Mouse (Mus musculus) heart, embryonic 10.5 days (tissue): ENCODE results near the gene Lrp2. TPM values are rescaled to one million over a fixed set of nuclear protein-coding genes. Genes with fewer than 3 reads are reported as not detected.
"Not testable (repeated sequence)": the region's sequence is repeated elsewhere in the genome, so short reads cannot be mapped to it uniquely, and the experiment has no call there.

Experiments used
- DNase-seq: peaks from one replicate; pipeline ENCODE4 v3.0.0-alpha.2; 2017; ENCODE audit warnings: low spot score
- H3K27ac ChIP-seq: fragments of 300-500 bp; sonication (generic); 2 replicates; pipeline ENCODE4 v1.5.1; 2016; ENCODE audit warnings: mild to moderate bottlenecking
- H3K27me3 ChIP-seq: fragments of 300-500 bp; sonication (generic); 2 replicates; pipeline ENCODE4 v1.6.1; 2016; ENCODE audit warnings: mild to moderate bottlenecking; ENCODE audit not compliant: poor library complexity, insufficient read depth, severe bottlenecking
- H3K36me3 ChIP-seq: fragments of 300-500 bp; sonication (generic); 2 replicates; pipeline ENCODE4 v1.6.1; 2016; ENCODE audit warnings: mild to moderate bottlenecking, moderate library complexity
- H3K4me1 ChIP-seq: fragments of 300-500 bp; sonication (generic); 2 replicates; pipeline ENCODE4 v1.6.1; 2016; ENCODE audit warnings: mild to moderate bottlenecking
- H3K4me3 ChIP-seq: fragments of 300-500 bp; sonication (generic); 2 replicates; pipeline ENCODE4 v1.5.1; 2016; ENCODE audit warnings: mild to moderate bottlenecking, moderate library complexity
- H3K9me3 ChIP-seq: fragments of 300-500 bp; sonication (generic); 2 replicates; pipeline ENCODE4 v1.6.1; 2016; ENCODE audit warnings: mild to moderate bottlenecking, moderate library complexity
- WGBS: fragments of 180-500 bp; shearing (Covaris S2); methylation state at CpG from one replicate; pipeline ENCODE4 v1.1.7; 2016; 5-methylcytosine and 5-hydroxymethylcytosine counted together
- polyA plus RNA-seq: library from polyadenylated mRNA; unstranded; fragments of >200 nt; fragmentation: Nextera tagmentation; extraction: Ambion mirVana; gene quantifications from 2 replicates; pipeline ENCODE4 v1.2.1, GENCODE M21; 2016

The Lrp2 gene
- polyA plus RNA-seq, 1 experiment from 2014 or later: 1.3 TPM

DNA sequence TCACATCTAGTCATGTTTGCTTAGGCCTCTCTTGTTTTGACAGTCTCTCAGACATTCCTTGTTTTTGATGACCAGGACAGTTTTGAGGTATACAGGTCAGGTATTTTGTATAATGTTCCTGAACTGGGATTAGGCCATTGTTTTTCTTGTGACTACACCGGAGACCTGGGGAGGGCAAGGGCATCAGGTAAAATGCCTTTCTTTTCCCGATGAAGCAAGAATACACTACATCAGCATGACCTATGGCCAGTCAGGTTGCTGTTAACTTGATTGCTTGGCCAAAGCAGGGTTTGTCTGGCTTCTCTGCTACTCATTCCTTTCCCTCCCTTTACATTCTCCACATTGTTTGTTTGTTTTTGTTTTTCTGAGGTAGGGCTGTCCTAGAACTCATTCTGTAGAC is 7.3 kb upstream of the Lrp2 start:
- no peaks in the 10 kb centered on the region for H3K9me3 ChIP-seq
- no peaks in the 10 kb centered on the region for H3K36me3 ChIP-seq
- DNase-seq: no peak
- H3K4me3 ChIP-seq: no peak overlapping the region
- peaks cover 8% of the 10 kb centered on the region for H3K27me3 ChIP-seq
- H3K4me1 ChIP-seq: no peaks in the 10 kb centered on the region
- WGBS: 85% methylated on average over 2 of the region's 2 CpGs
- H3K27ac ChIP-seq: no peak overlapping the region

DNA sequence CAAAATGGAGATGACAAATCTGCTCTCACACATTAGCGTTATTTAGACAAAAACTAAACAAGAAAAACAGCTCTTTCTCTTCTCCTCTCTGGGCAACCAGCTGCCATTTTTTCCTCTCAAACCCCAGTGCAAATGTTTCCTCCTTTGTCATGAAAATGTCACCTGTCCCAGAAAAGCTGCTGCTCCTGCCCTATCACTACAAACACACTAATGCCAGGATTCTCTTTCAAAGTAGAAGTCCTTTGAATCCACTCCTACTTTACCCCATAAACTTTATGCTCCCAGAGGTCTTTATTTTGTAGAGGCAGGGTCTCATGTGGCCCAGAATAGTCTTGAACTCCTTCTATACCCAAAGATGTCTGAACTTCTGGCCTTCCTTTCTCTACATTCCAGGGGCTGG is 6.7 kb upstream of the Lrp2 start:
- H3K36me3 ChIP-seq: no peaks in the 10 kb centered on the region
- WGBS: 40% methylated on average over 1 of the region's 1 CpGs
- H3K4me3 ChIP-seq: no peak overlapping the region
- peaks cover 6% of the 10 kb centered on the region for H3K4me1 ChIP-seq
- H3K9me3 ChIP-seq: no peaks in the 10 kb centered on the region
- H3K27me3 ChIP-seq: peaks cover 14% of the 10 kb centered on the region
- no peak overlapping the region for H3K27ac ChIP-seq
- DNase-seq: no peak

DNA sequence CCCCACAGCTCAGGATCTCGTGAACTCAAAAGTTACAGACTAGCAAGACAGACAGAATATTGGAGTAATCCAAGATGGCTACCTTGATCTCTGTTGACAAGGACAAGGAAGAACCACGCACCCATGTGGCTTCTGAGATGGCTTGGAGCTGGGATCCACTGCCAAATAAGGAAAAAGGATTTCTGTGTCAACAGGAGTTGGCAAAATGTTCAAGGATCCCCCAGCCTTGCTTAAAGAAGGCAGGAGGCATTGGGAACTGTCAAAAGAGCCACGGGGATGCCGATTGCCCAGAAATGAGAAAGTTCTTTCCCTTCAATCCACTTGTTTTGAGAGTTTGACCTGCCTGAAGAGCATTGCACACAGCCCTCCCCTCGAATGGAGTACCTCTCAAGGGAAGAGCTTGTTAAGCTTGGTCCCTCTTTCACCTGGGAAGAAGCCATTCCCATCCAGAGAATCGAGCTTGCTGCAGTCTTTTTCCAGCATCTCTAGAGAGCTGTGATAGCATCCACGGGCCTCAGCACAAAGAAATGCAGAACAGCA is 6.2 kb upstream of the Lrp2 start:
- Histone ChIP-seq H3K4me3 (no peak overlapping the region), H3K9me3 (no peaks in the 10 kb centered on the region), H3K27me3 (peaks cover 19% of the 10 kb centered on the region), H3K4me1 (peaks cover 11% of the 10 kb centered on the region), H3K36me3 (no peaks in the 10 kb centered on the region), H3K27ac (no peak overlapping the region)
- no peak for DNase-seq
- WGBS: 57% methylated on average over 7 of the region's 7 CpGs

DNA sequence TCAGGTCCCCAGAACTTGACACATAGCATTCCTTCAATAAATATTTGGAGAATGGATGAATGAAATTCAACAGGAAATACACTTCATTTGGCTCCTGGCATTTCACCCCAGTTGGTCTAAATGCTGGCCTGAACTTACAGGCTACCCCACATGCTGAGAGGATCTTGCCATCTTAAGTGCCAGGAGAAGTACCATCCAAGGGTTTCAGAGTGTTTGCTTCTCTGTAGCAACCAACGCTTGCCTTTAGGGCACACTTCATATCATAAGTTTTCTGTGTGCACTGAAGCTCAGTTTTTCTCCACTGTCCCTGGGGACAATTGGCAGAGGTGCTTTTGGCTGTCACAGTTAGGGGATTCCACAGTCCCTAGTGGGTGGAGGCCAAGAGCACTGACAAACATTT is 4.7 kb upstream of the Lrp2 start:
- Histone ChIP-seq H3K36me3 (no peaks in the 10 kb centered on the region), H3K27ac (no peak overlapping the region), H3K4me1 (peaks cover 25% of the 10 kb centered on the region), H3K4me3 (no peak overlapping the region), H3K9me3 (no peaks in the 10 kb centered on the region), H3K27me3 (peaks cover 34% of the 10 kb centered on the region)
- 63% methylated on average over 1 of the region's 1 CpGs for WGBS
- DNase-seq: no peak

DNA sequence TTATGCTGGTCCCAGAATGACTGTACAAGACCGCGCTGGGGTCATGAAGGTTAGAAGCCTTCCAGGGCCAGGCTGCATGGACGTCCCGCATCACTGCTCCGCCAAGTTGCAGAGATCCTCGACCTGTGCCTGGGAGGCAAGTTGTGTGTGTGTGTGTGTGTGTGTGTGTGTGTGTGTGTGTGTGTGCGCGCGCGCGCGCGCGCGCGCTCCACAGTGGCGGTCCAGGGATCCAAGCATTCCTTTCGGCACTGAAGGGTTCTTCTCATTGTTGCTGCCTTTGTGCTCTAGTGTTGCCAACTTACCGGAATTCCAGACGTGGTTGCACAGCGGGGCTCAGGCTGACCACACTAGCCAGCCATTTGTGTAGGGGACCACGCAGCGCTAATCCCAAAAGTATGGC is 2.0 kb upstream of the Lrp2 start:
- 0% methylated on average over 20 of the region's 23 CpGs for WGBS
- H3K4me3 ChIP-seq: peak overlapping the region; percentile 82
- no peaks in the 10 kb centered on the region for H3K36me3 ChIP-seq
- peaks cover 34% of the 10 kb centered on the region for H3K4me1 ChIP-seq
- peak overlapping the region; percentile 1; the same call in 1 of the 2 replicates for H3K27ac ChIP-seq
- H3K27me3 ChIP-seq: peaks cover 51% of the 10 kb centered on the region
- no peak for DNase-seq
- no peaks in the 10 kb centered on the region for H3K9me3 ChIP-seq

DNA sequence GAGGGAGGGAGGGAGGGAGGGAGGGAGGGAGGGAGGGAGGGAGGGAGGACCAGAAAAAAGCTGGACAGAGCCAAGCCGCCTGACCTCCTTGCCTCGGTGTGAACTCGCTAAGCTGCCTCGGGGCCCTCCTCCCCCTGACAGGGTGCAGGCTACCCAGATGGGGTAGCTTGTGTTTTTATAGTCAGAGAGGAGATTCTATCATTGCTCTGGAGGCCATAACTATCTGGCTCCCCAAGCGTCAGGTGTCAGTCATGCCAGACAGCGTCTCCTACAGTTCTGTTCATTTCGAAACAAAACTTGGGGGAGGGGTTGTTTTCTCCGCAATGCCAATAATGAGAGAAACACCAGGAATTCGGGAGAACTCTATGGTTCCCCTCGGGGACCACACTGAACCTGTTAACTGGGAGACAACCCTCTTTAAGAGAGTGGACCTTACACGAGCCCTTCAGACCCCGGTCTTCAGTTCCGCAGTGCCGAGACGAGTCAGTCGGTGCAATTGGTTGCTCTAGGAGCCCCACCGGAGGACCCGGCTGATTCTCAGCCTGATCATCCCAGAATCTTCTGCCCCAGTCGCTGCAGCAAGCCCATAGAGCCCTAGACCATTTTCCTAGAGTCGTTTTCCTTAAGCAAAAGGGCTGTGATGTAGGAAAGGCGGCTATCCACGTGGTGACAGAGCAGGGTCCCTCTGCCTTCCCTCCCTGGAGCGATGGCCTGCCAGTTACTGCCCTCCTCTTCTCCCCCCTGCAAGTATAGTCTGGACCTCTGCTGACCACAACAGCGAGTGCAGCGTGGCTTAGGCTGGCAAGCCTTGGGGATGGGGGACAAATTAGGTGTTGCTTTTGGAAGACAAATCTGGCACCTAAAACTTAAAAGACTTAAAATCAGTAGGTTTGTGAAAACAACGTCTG is 1.2 kb upstream of the Lrp2 start:
- WGBS: under 1% methylated on average over 26 of the region's 26 CpGs
- Histone ChIP-seq H3K4me3 (peak overlapping the region; percentile 82), H3K36me3 (no peaks in the 10 kb centered on the region), H3K27ac (0 out of 2 replicates have a peak overlapping the region, but pooled peaks have one; percentile 1), H3K4me1 (peaks cover 34% of the 10 kb centered on the region), H3K27me3 (peaks cover 51% of the 10 kb centered on the region), H3K9me3 (no peaks in the 10 kb centered on the region)
- DNase-seq: no peak

DNA sequence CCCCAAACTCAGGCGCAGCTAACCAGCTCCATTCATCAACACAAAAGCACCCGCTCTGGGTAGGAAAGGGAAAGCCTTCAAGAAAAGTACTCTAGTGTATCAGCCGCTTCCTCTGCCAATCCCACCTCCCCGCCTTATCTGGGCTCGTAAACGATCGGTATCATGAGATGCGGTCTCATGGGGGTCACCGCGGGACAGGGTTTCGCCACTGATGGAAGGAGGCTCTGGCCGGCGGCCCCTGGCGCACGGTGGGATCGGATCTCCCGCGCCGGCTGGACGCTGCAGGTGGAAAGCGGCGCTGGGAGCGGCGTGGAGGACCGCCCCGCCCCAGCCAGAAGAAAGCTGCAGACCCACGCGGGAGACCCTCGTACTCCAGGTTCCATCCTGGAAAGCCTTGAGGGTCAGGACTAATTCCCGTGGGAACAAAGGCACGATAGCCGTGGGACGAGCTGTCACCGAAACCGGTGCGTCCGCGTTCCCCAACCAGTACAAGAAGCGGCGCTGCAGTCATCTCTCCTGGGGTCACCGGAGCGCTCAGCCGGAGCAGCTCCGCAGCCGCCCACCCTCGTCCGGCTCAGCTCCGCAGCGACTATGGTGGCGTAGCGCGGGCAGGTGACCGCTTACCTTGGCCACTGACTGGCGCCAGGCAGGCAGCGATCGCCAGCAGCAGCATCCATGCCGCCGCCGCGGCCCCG is 527 bp downstream of the Lrp2 start:
- H3K36me3 ChIP-seq: no peaks in the 10 kb centered on the region
- peaks cover 51% of the 10 kb centered on the region for H3K27me3 ChIP-seq
- no peaks in the 10 kb centered on the region for H3K9me3 ChIP-seq
- H3K4me1 ChIP-seq: peaks cover 34% of the 10 kb centered on the region
- peak; percentile 79 for DNase-seq
- H3K27ac ChIP-seq: peak overlapping the region; percentile 62; the same call in 1 of the 2 replicates
- H3K4me3 ChIP-seq: peak overlapping the region; percentile 82
- under 1% methylated on average over 61 of the region's 61 CpGs for WGBS

DNA sequence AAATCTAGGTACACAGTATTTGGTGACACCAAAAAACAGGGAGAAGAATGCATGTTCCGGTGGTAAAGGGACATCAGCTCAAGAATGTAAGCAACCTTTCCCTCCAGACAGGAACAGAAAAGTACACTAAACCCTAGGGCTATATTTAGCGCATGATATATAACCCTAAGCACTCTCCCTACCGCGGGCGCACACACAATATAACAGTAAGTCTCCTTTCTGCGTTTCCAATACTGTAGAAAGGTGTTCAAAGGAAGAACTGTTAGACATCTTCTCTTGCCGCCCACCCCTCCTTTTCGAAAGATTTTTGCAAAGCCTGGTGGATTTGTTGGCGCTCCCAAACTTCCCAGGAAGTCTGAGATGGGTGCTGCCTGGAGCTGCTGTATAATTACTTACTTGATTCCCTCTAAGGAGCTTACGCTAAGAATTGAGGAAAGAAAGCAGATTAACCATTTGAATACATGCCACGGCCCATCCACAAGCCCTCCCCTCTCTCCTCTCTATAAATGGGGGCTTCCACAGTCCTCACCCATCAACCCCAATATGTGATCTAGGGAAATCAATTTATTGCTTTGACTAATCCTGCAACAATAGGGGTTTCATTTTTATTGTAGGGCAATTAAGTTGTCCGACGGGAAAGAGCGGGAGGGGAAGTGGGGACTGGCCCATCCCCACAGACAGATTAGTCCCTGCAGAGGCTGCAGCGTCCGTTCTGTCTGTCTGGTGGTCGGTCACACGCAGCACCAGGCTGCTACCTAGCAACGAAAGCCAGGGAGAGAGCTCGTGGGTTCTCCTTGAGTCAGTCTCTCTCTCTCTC is 1.5 kb downstream of the Lrp2 start:
- Histone ChIP-seq H3K27ac (no peak overlapping the region), H3K36me3 (no peaks in the 10 kb centered on the region), H3K27me3 (peaks cover 51% of the 10 kb centered on the region), H3K9me3 (no peaks in the 10 kb centered on the region), H3K4me1 (peaks cover 34% of the 10 kb centered on the region), H3K4me3 (peak overlapping the region; percentile 82)
- WGBS: 3% methylated on average over 20 of the region's 20 CpGs
- DNase-seq: no peak

DNA sequence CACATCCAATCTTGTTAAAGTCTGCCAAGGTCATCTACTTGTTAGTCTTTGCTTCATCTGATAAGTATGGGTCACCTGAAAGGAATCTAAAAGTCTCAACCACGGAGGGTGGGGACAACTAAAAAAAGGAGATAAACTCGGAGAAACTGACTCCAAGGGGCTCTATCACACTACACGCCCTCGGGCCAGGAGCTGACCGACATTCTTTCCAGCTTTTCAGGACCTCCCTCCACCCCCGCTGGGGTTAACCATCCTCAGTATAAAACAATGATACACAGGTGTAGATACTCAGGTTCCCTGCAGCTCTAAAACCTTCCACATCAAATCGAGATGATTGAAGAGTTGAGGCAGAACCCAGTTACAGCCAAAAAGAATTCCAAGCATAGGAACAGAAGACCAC is 3.0 kb downstream of the Lrp2 start:
- no peaks in the 10 kb centered on the region for H3K9me3 ChIP-seq
- no peak for DNase-seq
- 22% methylated on average over 7 of the region's 7 CpGs for WGBS
- peaks cover 40% of the 10 kb centered on the region for H3K27me3 ChIP-seq
- peaks cover 31% of the 10 kb centered on the region for H3K4me1 ChIP-seq
- H3K4me3 ChIP-seq: no peak overlapping the region
- H3K27ac ChIP-seq: no peak overlapping the region
- no peaks in the 10 kb centered on the region for H3K36me3 ChIP-seq

DNA sequence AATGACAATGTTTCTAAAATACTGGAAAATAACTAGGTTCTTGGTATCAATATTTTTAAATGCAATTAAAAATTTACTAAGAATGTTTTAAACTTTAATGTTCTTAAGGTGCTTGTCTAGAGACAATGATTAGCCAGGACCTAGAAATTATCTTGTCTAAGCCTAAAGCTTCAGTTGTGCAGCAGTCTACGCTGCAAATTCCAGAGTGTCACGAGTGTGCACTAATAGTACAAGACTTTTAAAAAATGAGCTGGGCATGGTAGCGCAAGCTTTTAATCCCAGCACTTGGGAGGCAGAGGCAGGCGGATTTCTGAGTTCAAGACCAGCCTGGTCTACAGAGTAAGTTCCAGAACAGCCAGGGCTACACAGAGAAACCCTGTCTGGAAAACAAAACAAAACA is 3.8 kb downstream of the Lrp2 start:
- 87% methylated on average over 4 of the region's 4 CpGs for WGBS
- H3K27me3 ChIP-seq: peaks cover 32% of the 10 kb centered on the region
- H3K27ac ChIP-seq: not testable (repeated sequence)

DNA sequence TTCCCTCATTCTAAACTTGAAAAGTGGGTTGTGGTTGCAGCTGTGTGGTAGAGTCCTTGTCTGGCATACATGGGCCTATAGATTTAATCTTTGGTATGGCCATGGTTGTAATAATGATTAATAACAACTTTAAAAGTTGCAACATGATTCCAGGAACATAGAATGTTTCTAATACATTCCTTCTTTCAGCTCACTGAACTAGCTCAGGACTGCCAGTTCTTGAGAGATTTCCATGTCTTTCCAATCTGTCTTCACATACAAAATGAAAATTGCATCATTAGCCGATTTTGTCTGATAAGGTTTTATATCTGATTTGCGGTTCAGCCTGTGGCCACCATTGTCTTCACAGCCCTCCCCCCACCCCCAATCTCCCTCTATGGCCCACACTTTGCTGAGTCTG is 5.8 kb downstream of the Lrp2 start:
- H3K36me3 ChIP-seq: no peaks in the 10 kb centered on the region
- H3K4me1 ChIP-seq: 0 out of 2 replicates have a peak, but pooled peaks cover 4% of the 10 kb centered on the region
- peaks cover 13% of the 10 kb centered on the region for H3K27me3 ChIP-seq
- H3K27ac ChIP-seq: no peak overlapping the region
- H3K9me3 ChIP-seq: no peaks in the 10 kb centered on the region
- H3K4me3 ChIP-seq: no peak overlapping the region
- WGBS: 76% methylated on average over 2 of the region's 2 CpGs
- DNase-seq: no peak

More for the DNA sequence above, 3.8 kb downstream of the Lrp2 start:
- DNase-seq, H3K4me3 ChIP-seq, H3K9me3 ChIP-seq, H3K36me3 ChIP-seq: not testable (repeated sequence)
- peaks cover 23% of the 10 kb centered on the region for H3K4me1 ChIP-seq

DNA sequence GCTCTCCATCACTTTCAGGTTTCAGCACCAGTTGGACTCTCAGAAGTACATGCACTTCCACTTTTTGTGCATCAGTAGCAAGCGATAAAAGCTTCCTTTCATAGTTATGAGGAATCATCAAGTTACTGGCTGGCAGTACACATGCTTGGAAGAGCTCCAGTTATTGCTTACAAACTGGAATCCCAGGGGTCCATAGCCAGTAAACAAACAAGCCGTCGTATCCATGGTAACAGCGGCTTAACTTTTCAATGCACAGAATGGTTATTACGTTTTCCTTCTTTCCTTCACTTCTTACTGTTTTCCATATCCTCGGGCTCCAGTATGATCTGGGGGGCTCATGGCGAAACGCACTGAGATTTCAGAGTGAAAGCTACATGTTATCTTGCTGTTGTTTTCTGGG is 7.7 kb downstream of the Lrp2 start:
- 86% methylated on average over 8 of the region's 8 CpGs for WGBS
- no peaks in the 10 kb centered on the region for H3K9me3 ChIP-seq
- no peak overlapping the region for H3K4me3 ChIP-seq
- no peaks in the 10 kb centered on the region; the same call in 1 of the 2 replicates for H3K27me3 ChIP-seq
- peaks cover 3% of the 10 kb centered on the region; the same call in 1 of the 2 replicates for H3K4me1 ChIP-seq
- H3K36me3 ChIP-seq: no peaks in the 10 kb centered on the region
- DNase-seq: no peak
- H3K27ac ChIP-seq: no peak overlapping the region
